Mouse (Mus musculus) intestine, embryonic 15.5 days (tissue): ENCODE data around the gene Gm20767. TPM values are rescaled to one million over a fixed set of nuclear protein-coding genes. Genes with fewer than 3 reads are reported as not detected.
"Not testable (repeated sequence)": the region's sequence is repeated elsewhere in the genome, so short reads cannot be mapped to it uniquely, and the experiment has no call there.

Experiments used
- ATAC-seq: fragments of 200-750 bp; cut with Nextera tagmentation; 2 replicates; pipeline ENCODE4 v1.8.0; 2017; ENCODE audit warnings: moderate TSS enrichment, moderate library complexity
- H3K27ac ChIP-seq: fragments of 300-500 bp; sonication (generic); 2 replicates; pipeline ENCODE4 v1.5.1; 2015; ENCODE audit warnings: mild to moderate bottlenecking, inconsistent platforms
- H3K27me3 ChIP-seq: fragments of 300-500 bp; sonication (generic); replicated peaks from 2 replicates; pipeline ENCODE4 v1.6.1; 2015; ENCODE audit warnings: inconsistent platforms
- H3K36me3 ChIP-seq: fragments of 300-500 bp; sonication (generic); 2 replicates; pipeline ENCODE4 v1.6.1; 2015; ENCODE audit warnings: inconsistent platforms
- H3K4me1 ChIP-seq: fragments of 300-500 bp; sonication (generic); replicated peaks from 2 replicates; pipeline ENCODE4 v1.6.1; 2015; ENCODE audit warnings: inconsistent platforms
- H3K4me2 ChIP-seq: fragments of 300-500 bp; sonication (generic); replicated peaks from 2 replicates; pipeline ENCODE4 v1.6.1; 2015; ENCODE audit warnings: mild to moderate bottlenecking, inconsistent platforms
- H3K4me3 ChIP-seq: fragments of 300-500 bp; sonication (generic); replicated peaks from 2 replicates; pipeline ENCODE4 v1.5.1; 2015; ENCODE audit warnings: inconsistent platforms
- H3K9ac ChIP-seq: fragments of 300-500 bp; sonication (generic); 2 replicates; pipeline ENCODE4 v1.6.1; 2015; ENCODE audit warnings: inconsistent platforms
- H3K9me3 ChIP-seq: fragments of 300-500 bp; sonication (generic); 2 replicates; pipeline ENCODE4 v1.6.1; 2016; ENCODE audit warnings: inconsistent platforms
- WGBS: fragments of 180-500 bp; shearing (Covaris S2); methylation state at CpG from one replicate; pipeline ENCODE4 v1.1.7; 2015; 5-methylcytosine and 5-hydroxymethylcytosine counted together
- polyA plus RNA-seq: library from polyadenylated mRNA; unstranded; fragments of >200 nt; fragmentation: Nextera tagmentation; extraction: Ambion mirVana; gene quantifications from 2 replicates; pipeline ENCODE4 v1.2.1, GENCODE M21; 2015

Gm20767 gene
- polyA plus RNA-seq, 1 experiment from 2014 or later: not detected

DNA sequence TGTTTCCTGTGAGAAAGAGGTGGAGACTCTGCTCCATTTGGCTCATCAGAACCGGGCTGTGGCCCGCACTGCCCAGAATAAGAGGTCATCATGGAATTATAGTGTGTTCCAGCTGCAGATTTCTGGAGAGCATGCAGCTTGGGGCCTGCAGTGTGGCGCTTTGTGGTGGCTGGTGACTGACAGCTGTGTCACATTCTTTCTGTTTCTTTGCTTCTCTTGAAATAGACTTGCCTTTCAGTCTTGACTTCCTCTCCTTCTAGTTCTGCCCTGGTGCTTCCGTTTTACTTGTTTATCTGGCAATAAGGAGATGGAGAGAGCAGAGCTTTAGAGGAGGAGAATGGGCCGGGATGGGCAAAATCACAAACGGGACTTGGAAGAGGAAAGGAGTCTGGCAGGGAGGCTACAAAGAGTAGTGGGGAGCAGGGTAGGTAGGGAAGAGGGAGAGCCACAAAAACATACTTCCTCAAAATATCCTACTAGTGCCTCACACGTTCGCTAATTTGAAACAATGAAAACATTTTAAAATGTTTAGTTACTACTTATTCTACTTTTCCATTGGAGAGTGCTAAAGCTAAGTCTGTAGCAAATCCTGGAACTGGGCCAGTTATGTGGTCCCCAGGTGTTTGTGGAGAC, 56.3 kb downstream of the Gm20767 start:
- H3K4me3 ChIP-seq, H3K9me3 ChIP-seq, ATAC-seq, H3K27ac ChIP-seq, H3K36me3 ChIP-seq, H3K9ac ChIP-seq, H3K4me1 ChIP-seq, H3K27me3 ChIP-seq, H3K4me2 ChIP-seq: not testable (repeated sequence)
- WGBS: 76% methylated on average over 7 of the region's 8 CpGs

Other genes starting within 250 kb of the Gm20767 start
- not detected in 2 replicates for gene Tcstv1, start 245.5 kb upstream of the Gm20767 start, polyA plus RNA-seq
- not detected in 2 replicates for gene Gm21761, start 211.0 kb upstream of the Gm20767 start, polyA plus RNA-seq
- gene B020031M17Rik, start 189.4 kb upstream of the Gm20767 start, polyA plus RNA-seq: not detected in 2 replicates
- not detected in 2 replicates for gene Gm36079, start 113.2 kb upstream of the Gm20767 start, polyA plus RNA-seq
- 0.16 TPM in 1 of 2 replicates, not detected in the other for gene Gm21188, start 88.1 kb upstream of the Gm20767 start, polyA plus RNA-seq
- gene Gm21818, start 32.2 kb downstream of the Gm20767 start, polyA plus RNA-seq: not detected in 2 replicates
- gene Gm21762, start 75.7 kb downstream of the Gm20767 start, polyA plus RNA-seq: not detected in 2 replicates
- gene Gm21731, start 98.9 kb downstream of the Gm20767 start, polyA plus RNA-seq: not detected in 2 replicates
- gene AF067061, start 122.9 kb downstream of the Gm20767 start, polyA plus RNA-seq: not detected in 2 replicates
- 0.37 and 0.55 TPM in 2 replicates for gene BC147527, start 160.1 kb downstream of the Gm20767 start, polyA plus RNA-seq
- gene Tcstv3, start 176.6 kb downstream of the Gm20767 start, polyA plus RNA-seq: not detected in 2 replicates